Mouse (Mus musculus): ENCODE measurements around the gene S100a5. TPM values are rescaled to one million over a fixed set of nuclear protein-coding genes. Genes with fewer than 3 reads are reported as not detected.
A peak's percentile ranks its signal among the peaks of the same experiment; 100 is the strongest.

The S100a5 gene
- total RNA-seq (2022), result not detected

GRCm38 (mm10) chr3:90608223-90608622, at the start of gene S100a5:
Gene S100a5 (plus strand): TSS chr3:90608523.
- DNase-seq, result no peak

- DNase-seq, result no peak
These were observed 48.2 kb upstream of the S100a5 start, which contains the start of gene S100a3 for GRCm38 (mm10) chr3:90560008-90560628. Gene S100a3 (plus strand): TSS chr3:90560578.

GRCm38 (mm10) chr3:90574691-90575090, 33.6 kb upstream of the S100a5 start:
- DNase-seq, result no peak

GRCm38 (mm10) chr3:90575320-90575719, 33.0 kb upstream of the S100a5 start:
- DNase-seq, result no peak

GRCm38 (mm10) chr3:90576351-90577001, 31.8 kb upstream of the S100a5 start:
- DNase-seq, result no peak

GRCm38 (mm10) chr3:90579433-90579832, 28.9 kb upstream of the S100a5 start:
- DNase-seq, result no peak

GRCm38 (mm10) chr3:90581141-90581540, 27.2 kb upstream of the S100a5 start:
- no peak for DNase-seq

- no peak for DNase-seq
These were observed 26.2 kb upstream of the S100a5 start for GRCm38 (mm10) chr3:90582156-90582555.

- DNase-seq, result no peak
These were observed 25.8 kb upstream of the S100a5 start for GRCm38 (mm10) chr3:90582556-90582955.

GRCm38 (mm10) chr3:90583893-90584292, 24.4 kb upstream of the S100a5 start:
- no peak for DNase-seq

- peak; percentile 59 for DNase-seq
These were observed 22.7 kb upstream of the S100a5 start for GRCm38 (mm10) chr3:90585595-90585994.

- DNase-seq, result no peak
These were observed 22.2 kb upstream of the S100a5 start for GRCm38 (mm10) chr3:90586016-90586643.

GRCm38 (mm10) chr3:90586906-90587305, 21.4 kb upstream of the S100a5 start:
- peak; percentile 85 for DNase-seq

- DNase-seq, result no peak
These were observed 20.8 kb upstream of the S100a5 start for GRCm38 (mm10) chr3:90587361-90588101.

GRCm38 (mm10) chr3:90589390-90589789, 18.9 kb upstream of the S100a5 start:
- DNase-seq, result no peak

- DNase-seq, result no peak
These were observed 18.4 kb upstream of the S100a5 start, which contains the start of gene S100a2 for GRCm38 (mm10) chr3:90589947-90590346. Gene S100a2 (plus strand): TSS chr3:90590247.

- DNase-seq, result no peak
These were observed 13.9 kb upstream of the S100a5 start for GRCm38 (mm10) chr3:90594466-90594865.

- no peak for DNase-seq
These were observed 12.8 kb upstream of the S100a5 start for GRCm38 (mm10) chr3:90595556-90595955.

GRCm38 (mm10) chr3:90596810-90597209, 11.5 kb upstream of the S100a5 start:
- DNase-seq, result no peak

- DNase-seq, result no peak
These were observed 10.6 kb upstream of the S100a5 start for GRCm38 (mm10) chr3:90597736-90598135.

- DNase-seq, result no peak
These were observed 10.1 kb upstream of the S100a5 start for GRCm38 (mm10) chr3:90598212-90598611.

- no peak for DNase-seq
These were observed 8.9 kb upstream of the S100a5 start for GRCm38 (mm10) chr3:90599401-90599800.

GRCm38 (mm10) chr3:90600036-90600435, 8.3 kb upstream of the S100a5 start:
- no peak for DNase-seq
